Mouse (Mus musculus) right cerebral cortex, postnatal 10 days (tissue): ENCODE measurements around the gene Nrcam.

Experiments used
- DNase-seq, 2 experiments: peaks; one replicate each; pipeline ENCODE4 v3.0.0; 2021; ENCODE audit warnings: low spot score in 2 of 2

The Nrcam gene

DNA sequence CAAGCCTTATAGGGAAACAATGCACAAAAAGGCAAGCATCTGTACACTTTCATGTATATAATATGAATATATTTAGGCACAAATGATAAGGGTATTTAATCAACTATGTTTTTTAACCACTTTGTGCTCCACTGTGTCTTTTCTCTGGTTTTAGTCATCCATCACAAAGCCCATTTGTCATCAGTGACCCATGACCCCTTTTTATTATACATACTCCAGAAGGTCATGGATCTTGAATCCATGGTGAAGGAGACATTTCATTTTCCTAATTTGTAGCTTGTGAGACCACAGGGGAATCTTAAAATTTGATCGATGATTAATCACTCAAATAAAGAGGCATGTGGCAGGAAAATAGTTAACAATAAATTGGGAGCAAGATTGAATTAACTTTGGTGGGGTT, 29.2 kb downstream of the Nrcam start:
- no peak for DNase-seq

DNA sequence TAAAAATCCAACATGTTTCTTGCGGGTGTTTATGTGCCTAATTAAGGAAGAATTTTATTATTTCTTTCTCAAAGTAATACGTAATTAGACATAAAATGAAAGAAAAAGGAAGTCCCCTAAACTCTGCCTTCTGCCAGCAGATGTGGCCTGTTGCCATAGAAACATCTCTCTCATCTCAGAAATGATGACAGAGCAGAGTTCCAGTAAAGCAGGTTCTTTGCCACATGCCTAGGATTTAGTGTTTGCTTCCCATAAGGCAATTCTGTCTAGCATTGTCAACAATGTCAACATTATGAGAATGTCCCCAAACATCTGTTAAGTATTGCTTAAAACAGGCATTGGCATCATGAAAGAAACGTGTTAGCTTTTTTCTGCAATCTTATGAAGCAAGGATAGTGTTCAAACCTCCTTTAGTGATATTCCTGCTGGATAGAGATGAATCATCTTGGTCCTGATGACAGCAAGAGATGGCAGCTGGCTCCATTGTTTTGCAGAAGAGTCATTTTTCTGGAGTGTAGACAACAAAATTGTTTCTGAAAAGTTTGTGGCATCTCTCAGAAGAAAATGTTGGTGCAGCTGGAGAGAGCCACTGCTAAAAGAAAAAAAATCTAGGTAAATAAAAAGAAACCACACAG, 42.5 kb downstream of the Nrcam start:
- peak in 1 of 2 experiments; percentile 32 for DNase-seq

DNA sequence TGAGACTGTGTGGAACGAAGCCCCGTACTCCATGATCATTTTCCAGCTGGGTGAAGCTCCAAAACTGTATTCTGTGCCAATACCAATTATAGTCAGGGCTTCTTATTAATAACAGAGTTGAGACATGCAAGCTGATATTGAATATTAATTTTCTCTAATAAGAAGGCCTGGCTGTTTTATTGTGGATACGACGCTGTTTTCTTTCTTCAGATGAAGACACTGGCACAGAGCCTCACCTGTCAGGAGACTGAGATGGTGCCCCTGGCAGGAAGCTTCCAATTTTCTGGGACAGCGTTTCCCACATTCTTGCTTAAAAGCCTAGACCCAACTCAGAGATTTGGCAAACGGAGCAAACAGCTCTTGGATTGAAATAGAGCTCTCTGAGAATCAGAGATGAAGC, 47.3 kb downstream of the Nrcam start:
- peak; percentile 46 to 47 for DNase-seq

DNA sequence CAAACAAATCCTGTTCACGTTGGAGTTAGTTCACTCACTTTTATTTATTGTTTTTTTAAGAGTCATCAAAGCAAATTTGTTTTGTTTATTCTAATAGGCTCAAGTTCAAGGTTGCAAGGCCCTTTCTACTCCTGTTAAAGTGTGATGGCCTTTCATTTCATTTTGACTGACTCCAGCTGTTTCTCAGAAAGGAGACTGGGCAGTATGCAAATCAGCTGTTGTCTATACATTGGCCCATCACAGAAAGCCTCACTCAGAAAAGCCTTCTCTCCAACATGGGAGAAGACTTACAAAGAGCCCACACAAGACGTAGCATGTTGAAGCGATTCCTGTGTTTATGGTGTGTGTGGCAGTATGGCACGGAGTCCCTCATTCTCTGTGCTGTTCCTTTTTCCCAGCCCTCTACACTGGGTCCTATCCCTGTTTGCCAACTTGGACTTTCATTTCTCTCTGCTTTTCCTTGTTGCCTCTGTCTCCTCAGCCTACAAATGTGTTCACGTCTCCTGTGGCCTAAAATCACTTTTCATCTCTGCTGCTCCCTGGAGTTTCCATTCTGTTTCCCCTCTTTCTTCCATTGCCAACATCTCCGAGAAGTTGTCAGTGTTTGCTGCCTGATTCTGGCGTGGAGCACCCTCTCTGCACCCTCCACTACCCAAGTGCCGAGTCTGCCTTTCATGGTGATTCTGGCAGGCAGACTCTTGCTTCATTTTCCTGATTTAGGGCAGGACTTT, 49.9 kb downstream of the Nrcam start:
- DNase-seq: peak; percentile 49 to 65

DNA sequence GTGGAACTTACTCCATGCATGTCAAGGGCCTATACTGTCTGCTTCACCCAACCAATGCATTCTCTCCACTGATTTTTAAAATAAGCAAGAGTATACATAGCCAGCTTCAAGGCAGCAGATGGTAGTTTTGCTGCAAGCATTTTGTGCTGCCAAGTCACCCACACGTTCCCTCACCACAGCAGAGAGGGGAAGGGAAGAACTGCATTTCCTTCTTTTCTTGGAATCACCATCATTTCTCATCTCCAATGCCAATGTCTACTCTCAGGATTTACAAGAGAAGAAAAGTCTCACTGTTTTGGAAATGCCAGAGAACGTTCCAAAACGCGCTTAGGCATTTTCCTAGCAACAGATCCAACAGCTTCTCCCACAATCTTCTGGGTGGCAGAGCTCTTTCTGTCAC, 52.1 kb downstream of the Nrcam start:
- peak; percentile 71 to 84 for DNase-seq

DNA sequence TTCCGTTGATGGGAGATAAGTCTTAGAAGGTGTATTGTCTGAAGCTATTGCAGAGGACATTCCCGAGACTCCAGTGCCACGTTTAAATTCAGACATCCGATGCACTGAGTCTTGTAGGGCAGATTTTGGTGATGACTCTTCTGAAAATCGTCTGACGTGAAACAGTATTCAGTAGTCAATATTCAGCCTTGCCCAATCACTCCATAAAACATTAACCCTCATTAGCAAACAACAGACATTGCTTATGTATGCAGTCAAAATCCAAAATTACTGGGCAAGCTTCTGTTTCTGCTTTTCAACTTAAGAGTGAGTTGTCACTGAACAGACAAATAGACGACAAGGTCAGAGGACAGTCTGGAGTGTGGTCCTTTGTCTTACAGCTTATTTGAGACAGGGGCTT, 57.7 kb downstream of the Nrcam start:
- DNase-seq: no peak

DNA sequence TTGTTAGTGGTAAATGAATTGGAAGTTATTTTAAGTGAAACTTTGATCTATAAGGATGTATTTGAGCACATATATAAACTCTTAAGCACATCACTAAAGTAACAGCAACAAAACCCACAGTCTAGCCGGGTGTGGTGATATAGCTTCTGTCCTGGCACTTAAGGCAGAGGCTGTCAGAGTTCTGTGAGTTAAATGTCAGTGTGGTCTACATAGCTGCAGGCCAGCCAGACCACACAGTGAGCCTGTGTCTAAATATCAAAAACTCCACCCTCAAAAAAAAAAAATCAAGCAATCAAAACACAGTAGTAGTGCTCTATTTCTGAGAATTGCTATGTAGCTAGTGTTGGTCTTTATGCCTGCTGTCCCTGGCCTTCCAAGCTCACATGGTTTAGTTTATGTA, 59.5 kb downstream of the Nrcam start:
- no peak for DNase-seq

DNA sequence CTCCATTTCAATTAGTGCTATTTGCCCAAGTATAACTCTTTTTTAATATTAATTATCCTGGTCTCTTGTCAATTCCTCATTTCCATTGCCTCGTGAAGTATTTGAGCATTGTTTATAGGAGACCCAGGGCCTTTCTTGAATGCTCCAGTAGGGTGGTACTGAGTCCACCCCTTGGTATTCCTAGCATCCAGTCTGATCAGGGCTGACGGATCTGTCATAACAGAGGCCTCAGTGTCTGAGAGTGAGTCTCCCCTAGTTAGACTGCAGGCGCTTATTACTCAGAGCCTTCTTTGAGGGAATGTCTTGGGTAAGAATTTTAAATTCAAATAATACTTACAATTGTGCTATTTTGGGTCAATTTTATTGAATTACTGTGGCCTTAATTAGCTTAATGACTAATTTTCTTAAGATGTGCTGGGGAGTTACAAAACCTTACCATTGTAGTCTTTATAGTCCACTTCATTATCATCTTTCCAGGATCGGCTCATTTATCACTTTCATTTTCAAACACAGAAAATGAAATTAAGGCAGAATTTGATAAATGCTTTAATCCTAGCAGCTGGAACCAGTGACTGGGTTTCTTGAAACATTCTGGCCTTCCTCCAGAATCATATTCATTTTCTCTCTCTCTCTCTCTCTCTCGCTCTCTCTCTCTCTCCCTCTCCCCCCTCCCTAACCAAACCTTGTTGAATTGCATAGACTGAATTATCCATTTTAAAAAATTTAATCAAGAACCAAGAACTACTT, 61.9 kb downstream of the Nrcam start:
- DNase-seq: no peak

DNA sequence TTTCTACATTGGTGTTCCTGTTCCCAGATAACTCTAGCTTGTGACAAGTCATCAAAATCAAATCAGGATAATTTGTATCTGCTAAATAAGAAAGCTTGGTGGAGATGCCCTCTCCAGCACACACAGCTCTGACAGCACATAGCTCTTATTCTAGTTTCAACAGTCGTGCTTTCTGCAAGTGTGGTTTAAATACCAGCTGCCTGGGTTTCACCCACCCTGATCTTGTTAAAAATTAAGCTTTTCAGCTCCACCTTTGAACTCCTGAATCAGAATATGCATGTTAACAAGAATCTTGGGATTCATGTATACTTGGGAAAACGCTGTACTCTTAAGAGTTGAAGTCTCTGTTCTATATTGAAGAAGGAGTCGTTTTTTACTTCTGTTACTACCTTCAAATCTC, 66.2 kb downstream of the Nrcam start:
- DNase-seq: no peak

DNA sequence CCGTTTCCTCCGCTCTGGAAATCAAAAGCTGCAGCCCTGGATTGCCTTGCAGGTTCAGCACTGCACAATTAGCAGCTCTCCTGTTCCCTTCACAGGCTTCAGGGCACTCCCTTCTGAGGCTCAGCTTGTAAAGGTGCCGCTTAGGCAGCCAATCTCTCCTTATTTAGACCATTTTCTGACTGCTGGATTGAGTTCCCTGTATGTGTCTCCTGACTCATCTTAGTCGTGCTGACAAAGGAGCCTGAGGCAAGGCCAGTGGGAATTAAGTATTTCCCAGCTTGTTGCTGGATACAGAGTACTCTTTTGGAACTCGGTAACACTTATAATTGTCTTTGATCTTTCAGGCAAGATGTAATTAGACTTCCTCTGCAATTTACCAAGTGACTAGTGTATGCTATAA, 69.1 kb downstream of the Nrcam start:
- no peak for DNase-seq

DNA sequence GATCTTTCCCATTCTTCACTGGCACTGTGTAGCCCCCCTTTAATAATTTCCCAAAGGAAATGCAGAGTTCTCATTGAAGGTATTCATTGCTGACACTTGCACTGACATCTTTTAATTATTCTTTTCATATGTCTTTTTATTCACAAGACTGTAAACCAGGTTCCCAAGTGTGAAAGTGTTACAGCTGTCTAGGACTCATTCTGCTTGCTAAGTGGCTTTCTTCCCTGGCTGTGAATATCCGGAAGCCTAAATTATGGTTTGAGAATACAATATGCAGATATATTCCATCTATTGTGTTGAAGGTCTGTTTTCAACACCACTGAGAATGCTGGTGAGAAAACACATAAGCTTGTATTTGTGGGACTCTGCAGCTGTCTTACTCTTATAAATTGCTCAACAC, 73.4 kb downstream of the Nrcam start:
- DNase-seq: no peak

DNA sequence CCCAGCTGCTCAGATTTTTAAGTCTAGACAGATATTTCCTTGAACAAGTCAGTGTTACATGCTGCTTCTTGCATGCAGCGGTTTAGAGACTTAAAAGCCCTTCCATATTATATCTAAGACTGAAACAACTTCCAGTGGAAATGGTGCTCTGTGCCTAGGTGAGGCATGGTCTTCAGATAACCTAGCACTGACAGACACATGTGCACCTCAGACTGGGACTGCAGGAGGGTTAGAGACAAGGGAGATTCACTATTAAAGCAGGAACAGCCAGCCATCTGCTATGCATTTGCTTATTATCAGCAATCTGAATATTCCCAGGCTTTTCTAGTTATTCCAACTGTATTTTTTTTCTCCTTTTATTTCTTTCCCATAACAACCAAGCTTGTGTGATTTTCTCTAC, 74.6 kb downstream of the Nrcam start:
- no peak for DNase-seq

DNA sequence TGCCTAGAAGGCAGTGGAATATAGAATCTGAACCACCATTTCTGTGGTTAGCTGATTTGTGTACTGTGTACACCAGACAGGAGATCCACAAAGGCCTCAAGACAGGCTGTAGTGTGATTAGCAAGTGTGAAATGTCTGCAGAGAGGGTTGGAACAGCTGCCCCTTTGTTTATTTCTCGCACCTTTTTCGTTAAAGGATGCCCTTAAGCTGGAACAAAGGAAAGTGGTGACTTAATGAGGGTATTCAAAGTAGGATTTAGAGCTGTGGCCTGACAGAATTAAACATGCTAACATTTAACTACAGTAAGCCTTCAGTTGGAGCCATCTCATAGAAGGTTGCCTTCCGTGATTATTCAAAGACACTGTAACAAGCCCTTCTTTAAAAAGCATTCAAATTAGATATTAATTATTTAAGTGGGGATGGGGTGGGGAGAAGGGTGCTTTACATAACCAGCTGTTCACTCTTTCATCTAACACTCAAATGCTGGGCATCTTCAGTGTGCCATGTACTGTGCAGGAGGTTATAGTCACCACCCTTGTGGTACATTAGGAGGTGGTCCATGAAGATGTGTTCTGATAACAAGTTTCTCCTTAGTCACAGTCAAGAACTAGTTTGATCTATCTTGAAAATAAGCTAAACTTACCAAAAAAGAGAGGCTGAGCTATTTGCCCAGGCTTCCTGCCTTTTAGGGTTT, 75.2 kb downstream of the Nrcam start:
- DNase-seq: no peak

DNA sequence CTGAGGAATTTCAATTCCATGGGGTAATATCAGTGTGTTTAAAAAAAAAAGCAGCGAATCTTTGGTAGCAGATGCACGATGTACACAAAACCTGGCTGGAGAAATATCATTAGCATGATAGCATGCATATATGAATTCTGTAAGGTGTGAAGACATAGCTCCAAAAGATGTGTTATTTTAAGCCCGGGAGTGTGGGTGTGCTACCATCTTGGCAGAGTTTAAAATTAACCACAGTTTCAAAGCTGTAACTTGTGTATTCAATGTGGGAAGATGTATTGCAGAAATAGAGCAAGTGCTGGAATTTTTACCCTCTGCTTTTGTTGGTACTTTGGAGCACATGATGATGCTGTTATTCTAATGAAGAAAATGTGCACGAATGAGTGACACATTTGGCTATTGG, 81.1 kb downstream of the Nrcam start:
- peak; percentile 56 to 83 for DNase-seq

DNA sequence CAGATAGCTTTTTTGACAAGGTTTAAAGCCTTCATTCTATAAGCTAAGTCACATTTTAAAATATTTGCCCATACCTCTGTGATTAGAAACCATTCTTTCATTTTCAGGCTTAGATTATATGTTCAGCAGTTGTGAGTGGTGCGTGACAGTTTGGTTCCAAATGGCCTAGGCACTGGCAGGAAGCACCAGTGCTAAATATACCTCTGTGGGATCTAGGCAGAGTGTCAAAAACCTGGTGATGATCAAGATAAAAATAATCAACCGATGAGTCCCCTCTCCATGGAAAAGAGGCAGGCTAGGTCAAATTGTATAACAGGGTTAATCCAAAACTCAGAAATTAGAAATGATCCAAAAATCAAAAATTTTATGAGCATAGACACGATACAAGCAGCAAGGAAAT, 82.3 kb downstream of the Nrcam start:
- DNase-seq: no peak

DNA sequence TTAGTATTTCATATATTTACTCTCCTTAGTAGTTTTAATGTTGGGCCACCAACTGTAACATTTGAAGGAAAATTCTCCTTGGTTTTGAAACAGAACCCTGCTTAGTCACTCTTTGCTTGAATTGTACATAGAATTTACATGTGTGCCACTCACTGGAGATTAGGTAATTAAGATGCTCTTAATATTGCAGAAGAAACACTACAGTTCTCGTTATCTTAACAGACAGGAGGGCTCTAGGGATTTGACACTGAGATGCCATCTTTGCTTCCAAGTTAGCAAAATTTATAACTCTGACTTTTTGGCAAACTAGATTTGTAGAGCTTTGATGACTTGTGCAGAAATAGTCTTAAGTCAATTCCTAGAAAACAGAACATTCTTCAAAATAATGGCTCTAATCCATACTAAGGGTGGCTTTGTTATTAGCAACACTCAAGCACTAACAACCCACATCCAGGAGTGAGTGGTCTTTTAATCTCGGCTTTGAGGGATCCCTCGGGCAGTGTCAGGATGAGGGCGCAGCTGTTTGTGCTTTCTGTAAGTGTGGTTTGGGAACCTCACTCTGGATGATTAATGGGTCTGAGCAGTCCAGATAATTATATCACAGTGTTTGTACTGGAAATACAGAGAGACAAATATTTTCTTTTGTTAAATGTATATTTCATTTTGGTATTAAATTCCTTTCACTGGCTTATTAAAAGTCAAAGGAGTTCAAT, 93.6 kb downstream of the Nrcam start:
- DNase-seq: no peak

DNA sequence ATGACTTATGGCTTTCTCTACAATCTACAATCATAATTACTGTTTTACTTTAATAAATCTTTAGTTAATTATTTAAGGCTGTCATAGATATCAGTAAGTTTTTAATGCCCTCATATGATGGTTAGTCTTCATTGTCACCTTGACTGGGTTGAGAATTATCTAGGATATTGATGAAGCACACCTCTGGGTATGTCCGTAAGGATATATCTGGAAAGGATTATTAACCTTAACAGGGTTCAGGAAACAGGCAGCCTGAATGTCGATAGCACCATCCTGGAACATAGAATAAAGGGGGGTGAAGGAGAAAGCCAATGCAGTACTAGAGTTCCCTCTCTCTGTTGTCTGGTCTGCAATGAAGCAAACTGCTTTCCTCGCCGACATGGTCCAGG, 94.2 kb downstream of the Nrcam start:
- no peak for DNase-seq

DNA sequence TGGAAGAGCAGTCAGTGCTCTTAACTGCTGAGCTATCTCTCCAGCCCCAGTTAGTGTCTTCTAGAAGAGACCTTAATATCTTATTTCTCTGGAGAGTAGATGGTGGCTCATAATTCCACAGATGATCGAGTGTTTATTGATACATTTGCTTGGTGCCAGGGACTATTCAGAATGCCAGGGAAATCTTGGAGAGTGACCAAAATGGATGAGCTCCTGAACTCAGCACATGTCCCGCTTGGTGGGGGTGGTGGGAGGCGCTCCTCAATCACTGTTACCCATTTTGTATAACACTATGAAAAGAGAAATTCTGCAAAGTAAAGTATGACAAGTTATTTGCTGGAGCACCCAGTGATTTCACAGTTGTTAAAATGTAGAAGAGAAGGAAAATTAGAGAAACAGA, 95.3 kb downstream of the Nrcam start:
- no peak for DNase-seq

DNA sequence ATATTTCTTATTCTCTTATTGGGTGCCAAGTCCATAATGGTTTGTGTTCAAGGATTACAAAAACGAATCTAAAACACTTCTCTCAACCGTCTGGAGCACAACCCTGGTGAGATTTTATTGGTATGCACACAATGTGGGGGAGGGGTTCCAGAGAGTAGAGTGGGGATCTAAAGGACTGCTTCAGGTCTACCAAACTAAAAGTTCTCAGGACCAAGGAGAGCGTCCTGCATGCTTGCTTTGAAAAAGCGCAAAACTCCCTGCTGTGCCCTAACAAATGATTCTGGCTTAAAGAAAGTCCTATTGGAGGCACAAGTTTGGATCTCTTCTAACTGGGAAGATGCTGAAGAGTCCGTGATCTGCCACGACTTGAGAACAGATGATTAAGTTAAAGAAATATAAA, 96.4 kb downstream of the Nrcam start:
- DNase-seq: no peak

DNA sequence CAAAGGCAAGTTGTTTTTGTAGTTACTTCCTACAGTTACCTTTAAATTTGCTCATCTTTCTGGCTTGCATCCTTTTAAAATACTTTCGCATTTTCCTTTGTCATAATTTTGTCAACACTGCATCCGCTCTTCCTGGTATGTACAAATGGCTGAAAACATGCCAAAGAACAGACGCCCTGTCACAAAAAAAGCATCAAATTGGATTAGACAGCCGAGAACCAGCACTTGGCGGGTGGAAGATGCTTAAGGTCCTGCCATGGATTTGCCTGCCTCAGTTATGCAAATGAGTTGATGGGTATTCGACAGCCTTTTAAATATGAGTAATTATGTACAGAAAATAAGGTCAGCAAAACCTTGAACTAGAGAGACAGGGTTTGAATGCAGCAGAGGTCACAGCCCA, 101.7 kb downstream of the Nrcam start:
- no peak for DNase-seq

DNA sequence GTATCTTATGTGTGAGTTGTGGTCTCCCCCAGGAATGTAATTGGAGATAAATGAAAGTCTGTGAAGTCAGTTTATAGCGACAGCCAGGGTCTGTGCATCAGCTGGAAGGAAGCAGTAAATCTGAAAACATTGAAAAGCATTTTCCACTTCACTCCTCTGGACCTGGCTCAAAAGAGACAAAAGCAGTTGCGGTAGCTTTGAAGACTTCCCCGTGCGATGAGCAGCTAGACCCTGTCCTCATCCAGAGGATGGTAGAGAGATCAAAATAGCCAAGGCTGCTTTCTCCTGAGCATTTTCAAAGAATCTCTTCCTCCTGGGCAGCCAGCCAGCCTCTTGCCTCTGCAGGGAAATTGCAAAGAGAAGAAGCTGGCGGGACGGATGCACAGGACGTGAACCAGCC, 102.3 kb downstream of the Nrcam start:
- peak; percentile 71 to 76 for DNase-seq

DNA sequence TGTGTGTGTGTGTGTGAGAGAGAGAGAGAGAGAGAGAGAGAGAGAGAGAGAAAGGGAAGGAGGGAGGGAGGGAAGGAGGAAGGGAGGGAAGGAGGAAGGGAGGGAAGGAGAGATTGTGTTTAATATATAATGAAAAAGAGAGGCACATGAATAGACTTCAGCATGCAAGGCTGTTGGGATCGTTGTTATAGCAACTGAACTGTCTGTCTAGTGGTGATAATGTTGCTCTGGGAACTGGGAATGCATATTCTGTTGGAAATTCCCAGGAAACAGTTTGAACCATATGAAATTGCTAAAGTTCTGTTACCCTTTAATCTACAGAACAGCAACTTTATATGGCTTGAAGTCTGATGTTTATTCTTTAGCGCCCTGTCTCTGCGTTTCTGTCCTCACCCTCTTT, 104.0 kb downstream of the Nrcam start:
- no peak for DNase-seq
